Mouse (Mus musculus): ENCODE results near the gene Kras.

- TF ChIP-seq CTCF (IDR thresholded peaks at IDR 0.05) (peak; percentile 67), EP300 (IDR thresholded peaks at IDR 0.05) (no peak)
Measured at GRCm38 (mm10) chr6:145242521-145242920, 7.5 kb downstream of the Kras start.
